Mouse (Mus musculus): ENCODE measurements around the gene Rnf111.
"Not testable (repeated sequence)": the region's sequence is repeated elsewhere in the genome, so short reads cannot be mapped to it uniquely, and the experiment has no call there.

Gene Rnf111

DNA sequence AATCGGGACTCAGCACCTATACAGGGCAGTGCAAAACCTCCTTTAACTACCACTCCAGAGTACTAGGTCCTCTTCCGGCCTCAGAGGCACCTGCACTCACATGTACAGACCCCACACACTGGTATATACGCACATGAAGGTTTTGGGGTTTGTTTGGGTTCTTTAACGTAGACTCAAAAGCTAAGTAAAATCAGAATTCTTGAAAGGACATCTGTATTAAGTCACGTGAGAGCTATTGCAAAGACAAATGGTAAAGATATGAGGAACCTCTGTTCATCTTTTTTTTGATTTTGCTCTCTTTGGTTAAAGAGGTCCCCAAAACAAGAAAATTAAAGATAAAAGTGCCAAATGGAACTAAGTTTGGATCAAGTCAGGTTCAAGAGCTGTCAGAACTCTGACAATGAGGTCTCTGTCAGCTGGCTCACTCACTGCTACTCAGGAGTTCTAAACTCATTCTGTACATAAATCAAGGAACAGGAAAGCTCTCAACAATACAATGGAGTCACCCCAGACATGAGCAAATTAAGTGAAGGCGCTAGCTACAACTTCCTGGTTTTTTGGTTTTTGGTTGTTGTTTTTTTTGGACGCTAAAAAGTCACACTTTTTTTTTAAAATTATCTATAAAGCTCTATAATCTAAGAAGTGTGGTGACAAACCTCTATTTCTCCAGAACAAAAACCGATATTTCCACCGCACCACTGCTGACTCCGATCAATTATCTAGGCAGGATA lies 1.1 kb downstream of the Rnf111 start:
- ATAC-seq (ENCODE audit: insufficient number of reproducible peaks, low FRiP score, low TSS enrichment) = no peak

DNA sequence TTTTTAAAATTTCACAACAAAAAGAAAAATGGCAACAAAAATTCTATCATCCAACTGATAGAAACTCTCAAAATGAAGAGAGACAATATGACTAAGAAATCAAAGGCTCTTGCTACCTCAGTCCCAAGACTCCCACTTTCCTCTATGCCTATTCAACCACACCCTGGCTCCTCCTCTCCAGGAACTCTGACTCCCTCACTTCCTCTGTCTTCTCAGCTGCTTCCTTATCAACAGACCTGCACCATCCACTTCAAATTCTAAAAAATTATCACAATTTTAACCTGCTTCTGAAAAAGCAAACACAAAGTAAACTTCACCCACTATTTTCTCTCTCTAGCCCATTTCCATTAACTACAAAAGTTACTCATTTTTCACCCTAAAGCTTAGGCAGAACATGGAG lies 6.5 kb downstream of the Rnf111 start:
- ATAC-seq (ENCODE audit: insufficient number of reproducible peaks, low FRiP score, low TSS enrichment) = no peak

DNA sequence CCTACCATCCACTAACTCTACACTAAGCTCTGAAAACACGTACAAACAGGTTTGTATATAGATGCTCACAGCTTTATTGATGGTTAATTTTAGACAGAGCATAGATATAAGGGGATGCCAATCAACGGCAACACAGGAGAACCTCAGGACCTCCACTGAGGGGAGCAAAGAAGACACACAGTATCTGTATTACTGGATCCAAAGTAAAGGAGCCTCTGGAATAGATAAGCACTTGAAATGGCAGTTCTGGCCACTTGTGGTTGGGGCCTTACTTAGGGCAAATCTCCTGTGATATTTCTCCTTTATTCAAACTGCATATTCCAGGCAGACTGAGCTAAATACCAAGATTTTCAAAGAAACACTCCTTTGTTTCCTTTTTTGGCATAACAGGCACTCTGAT lies 10.5 kb downstream of the Rnf111 start:
- ATAC-seq (ENCODE audit: insufficient number of reproducible peaks, low FRiP score, low TSS enrichment) = no peak

DNA sequence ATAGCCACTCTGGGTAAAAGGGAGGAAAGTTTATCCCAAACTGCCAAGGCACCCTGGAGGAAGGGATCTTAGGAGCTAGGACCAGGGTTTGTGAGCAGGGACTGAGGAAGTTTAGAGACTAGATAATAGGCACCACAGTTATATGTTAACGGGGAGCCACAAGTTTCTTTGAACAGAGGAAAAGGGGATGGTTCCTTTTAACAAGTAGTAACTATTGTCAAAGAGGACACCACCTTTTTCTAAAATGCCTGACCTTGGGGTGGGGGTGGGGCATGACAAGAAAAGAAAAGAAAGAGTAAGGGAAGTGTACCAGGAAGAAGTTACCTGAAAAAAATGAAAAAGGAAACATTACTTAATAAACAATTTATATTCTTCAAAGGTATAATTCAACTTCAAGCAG lies 12.3 kb downstream of the Rnf111 start:
- ATAC-seq (ENCODE audit: insufficient number of reproducible peaks, low FRiP score, low TSS enrichment) = no peak

DNA sequence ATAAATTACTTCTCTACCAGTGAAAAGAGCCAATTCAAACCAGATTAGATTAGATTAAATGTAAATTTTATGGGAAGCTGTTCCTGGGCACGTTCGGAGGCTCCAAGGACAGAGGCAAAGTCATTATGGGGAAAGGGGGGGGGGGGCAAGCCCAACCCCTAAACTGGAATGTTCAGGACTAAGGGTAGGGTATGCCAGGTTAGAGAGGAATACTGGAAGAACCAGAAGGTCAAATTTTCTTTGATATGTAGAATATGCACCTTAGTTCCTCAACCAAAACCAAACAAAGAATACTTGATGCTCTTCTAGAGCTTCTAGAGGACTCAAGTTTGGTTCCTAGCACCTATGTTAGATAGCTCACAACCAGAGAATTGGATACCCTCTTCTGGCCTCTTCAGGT lies 16.1 kb downstream of the Rnf111 start:
- ATAC-seq (ENCODE audit: insufficient number of reproducible peaks, low FRiP score, low TSS enrichment) = no peak

DNA sequence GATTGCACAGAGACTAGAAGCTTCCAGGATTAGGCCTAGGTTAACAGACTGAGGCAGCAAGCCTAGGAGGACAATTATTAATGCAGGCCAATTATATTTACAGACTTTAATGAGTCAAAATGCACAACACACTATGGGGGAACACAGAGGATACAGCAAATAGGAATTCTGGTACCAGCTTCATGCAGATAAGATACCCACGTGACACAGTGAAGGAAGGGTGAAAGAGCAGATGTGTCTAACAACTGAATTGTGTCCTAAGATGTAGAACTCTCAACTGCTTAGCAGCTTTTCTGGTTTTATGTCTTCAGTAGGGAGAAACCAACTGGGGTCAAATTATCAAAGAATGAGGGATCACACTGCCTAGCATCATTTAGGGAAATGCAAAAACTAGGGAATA lies 17.7 kb downstream of the Rnf111 start:
- no peak for ATAC-seq (ENCODE audit: insufficient number of reproducible peaks, low FRiP score, low TSS enrichment)

DNA sequence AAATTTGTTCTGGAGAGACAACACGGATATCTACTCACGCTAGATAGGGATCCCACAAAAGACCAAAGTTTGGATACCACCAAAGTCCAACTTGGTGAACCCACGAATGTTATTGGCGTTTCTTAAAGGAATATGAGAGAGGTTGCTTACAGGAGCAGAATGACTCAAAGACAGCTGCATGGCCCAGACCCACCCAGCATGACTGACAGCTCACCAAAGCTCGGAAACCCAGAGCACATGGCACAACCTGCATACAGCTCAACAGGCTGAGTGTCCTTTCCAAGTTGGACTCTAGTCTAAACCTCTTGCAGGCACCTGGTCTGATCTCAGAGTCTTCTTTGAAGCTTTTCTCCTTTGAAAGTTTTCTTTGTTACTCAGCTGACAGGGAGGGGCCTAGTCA lies 20.0 kb downstream of the Rnf111 start:
- no peak for ATAC-seq (ENCODE audit: insufficient number of reproducible peaks, low FRiP score, low TSS enrichment)

DNA sequence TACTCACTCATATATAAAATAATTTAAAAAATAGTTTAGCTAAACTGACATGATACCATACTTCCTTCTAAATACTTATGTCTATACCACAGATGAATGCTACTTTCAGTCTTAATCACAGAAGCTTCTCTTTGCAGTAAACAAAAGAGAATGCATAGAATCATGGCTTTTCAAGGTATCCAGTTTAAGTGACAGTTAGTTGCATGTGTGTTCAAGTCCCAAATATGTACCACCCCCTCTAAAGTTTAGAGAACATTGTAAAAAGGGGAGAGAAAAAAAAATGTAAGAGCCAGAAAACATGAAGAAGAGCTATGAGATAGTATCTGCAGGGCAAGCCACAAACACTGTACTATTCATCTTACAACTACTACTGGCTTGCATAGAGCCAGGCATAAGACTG lies 21.7 kb downstream of the Rnf111 start:
- no peak for ATAC-seq (ENCODE audit: insufficient number of reproducible peaks, low FRiP score, low TSS enrichment)

DNA sequence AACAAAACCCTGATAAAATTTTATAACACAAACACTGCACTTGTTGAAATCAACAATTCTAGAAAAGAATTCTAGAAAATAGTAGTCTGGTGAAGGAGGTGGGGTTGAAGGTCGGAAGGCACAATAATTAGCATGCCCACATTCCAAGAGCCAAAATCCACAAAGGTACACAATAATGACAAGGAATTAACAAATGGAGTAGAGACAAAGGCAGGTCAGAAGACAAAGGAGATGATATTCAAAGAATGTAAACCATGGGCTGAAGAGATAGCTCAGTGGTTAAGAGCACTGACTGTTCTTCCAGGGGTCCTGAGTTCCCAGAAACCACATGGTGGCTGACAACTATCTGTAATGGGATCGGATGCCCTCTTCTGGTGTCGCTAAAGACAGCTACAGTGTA lies 26.3 kb downstream of the Rnf111 start:
- ATAC-seq (ENCODE audit: insufficient number of reproducible peaks, low FRiP score, low TSS enrichment) = no peak

DNA sequence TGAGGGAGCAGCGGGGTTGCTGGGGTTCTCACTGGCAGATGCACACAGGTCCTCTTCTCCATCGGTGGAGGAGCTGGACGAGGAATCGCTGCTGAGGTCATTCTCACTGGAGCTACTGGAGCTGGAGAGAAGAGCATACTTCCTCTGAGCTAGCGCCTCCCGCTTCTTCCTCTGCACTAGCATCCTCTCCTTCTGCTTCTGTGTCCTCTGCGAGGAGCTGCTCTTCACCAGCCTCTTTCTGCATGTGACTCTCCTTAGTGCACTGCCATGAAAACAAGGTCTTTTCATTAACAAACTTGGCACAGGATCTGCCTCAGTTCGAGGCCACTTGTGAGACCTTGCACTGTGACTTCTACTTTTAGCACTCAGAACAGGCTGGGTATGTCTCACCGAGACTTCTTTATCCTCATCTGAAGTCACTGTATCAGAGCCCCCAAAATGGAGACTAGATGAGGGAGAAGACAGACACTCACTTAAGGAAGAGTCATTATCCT lies 27.7 kb downstream of the Rnf111 start:
- ATAC-seq (ENCODE audit: insufficient number of reproducible peaks, low FRiP score, low TSS enrichment) = no peak

DNA sequence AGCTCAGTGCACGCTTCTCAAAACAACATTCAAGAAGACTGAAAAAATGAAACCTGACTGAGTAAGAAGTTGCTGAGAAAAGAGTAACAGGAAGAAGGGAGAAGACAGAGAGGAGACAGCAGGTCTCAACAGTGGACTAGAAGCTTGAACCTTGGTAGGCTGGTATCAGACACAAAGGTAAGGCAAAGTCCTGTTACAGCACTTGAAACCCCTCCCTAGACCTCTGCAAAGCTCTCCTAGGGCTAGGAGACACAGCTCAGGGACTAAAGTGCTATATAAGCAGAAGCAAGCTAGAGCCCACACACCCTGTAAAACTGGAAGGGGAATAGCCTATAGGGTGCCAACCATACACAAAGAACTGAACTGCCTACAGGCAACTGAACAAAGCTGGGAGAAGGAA lies 30.1 kb downstream of the Rnf111 start:
- ATAC-seq (ENCODE audit: insufficient number of reproducible peaks, low FRiP score, low TSS enrichment) = no peak

DNA sequence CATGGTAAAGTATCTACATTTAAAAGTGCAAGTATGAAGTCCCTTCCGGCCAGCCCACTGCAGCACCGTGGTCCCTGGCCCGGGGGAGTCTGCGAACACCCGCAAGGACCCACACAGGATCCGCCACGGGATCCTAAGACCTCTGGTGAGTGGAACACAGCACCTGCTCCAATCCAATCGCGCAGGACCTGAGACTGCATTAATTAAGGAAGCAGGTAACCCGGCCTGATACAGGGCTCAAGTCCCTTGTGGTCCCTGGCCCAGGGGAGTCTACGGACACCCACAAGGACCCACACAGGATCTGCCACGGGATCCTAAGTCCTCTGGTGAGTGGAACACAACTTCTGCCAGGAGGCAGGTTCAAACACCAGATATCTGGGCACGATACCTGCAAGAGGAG lies 40.4 kb downstream of the Rnf111 start:
- not testable (repeated sequence) for ATAC-seq (ENCODE audit: insufficient number of reproducible peaks, low FRiP score, low TSS enrichment)

DNA sequence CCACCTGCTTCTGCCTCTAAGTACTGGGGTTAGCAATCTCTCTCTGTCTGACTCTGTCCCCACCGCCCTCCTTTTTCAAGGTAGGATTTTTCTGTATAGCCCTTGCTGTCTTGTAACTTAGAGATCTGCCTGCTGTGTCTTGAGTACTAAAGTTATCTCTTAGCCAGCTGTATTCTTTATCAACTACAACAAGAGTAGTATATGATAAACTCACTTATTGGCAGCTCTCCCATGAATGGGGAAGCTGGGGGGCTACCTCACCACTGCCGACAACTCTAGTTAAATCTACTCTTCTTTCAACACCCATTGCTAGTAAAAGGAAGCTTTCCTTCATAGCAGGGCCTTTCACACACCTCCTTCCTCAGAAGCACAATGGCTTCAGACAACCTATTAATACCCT lies 51.2 kb downstream of the Rnf111 start:
- ATAC-seq (ENCODE audit: insufficient number of reproducible peaks, low FRiP score, low TSS enrichment) = no peak

DNA sequence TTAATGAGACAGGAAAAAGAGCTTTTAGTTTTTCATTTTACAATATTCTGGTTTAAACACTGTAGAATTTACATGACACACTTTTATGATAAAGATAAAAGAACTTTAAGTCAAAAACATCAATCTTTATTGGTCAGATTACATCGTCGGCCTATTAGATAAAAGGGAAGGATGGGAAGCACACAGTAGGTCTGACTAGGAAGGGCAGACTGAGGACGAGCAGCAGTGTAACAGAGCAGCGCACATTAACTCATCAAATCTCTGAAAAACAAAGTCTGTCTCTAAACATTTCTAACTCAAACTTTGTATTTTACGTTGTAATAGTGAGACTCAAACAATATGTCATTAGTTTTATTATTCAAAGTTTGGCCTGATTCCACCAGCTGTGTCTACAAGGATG lies 54.5 kb downstream of the Rnf111 start:
- ATAC-seq (ENCODE audit: insufficient number of reproducible peaks, low FRiP score, low TSS enrichment) = no peak

DNA sequence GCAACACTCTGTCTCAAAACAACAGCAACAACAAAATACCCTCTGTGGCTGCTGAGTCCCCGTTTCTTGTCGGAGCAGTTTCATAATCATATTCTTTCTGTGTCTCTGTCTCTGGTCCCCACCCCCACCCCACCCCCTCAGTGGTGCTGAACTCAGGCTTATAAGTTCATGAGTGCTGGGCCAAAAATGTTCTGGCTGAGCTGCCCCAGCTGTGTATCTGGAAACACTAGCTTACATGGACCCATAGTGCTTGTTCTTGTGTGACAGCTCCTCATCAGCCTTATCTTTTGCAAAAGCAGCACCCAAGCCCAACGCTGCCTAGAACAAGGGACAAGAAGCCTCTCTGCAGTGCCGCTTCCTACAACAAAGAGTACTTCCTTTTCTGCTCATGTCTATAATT lies 63.6 kb downstream of the Rnf111 start:
- no peak for ATAC-seq (ENCODE audit: insufficient number of reproducible peaks, low FRiP score, low TSS enrichment)

DNA sequence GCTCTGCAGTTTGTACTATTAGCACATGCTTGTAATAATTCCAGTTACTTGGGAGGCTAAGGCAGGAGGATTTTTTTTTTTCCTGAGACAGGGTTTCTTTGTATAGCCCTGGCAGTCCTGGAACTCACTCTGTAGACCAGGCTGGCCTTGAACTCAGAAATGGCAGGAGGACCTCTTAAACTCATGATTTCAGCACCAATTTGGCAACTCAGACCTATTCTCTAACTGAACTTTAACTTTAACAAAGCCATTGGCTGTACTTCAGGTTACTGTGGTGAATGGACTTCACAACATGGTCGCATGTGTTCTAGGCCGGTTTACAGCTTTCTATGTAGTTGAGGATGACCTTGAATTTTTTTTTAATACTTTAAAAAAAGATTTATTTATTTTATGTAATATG lies 80.9 kb downstream of the Rnf111 start:
- no peak for ATAC-seq (ENCODE audit: insufficient number of reproducible peaks, low FRiP score, low TSS enrichment)

DNA sequence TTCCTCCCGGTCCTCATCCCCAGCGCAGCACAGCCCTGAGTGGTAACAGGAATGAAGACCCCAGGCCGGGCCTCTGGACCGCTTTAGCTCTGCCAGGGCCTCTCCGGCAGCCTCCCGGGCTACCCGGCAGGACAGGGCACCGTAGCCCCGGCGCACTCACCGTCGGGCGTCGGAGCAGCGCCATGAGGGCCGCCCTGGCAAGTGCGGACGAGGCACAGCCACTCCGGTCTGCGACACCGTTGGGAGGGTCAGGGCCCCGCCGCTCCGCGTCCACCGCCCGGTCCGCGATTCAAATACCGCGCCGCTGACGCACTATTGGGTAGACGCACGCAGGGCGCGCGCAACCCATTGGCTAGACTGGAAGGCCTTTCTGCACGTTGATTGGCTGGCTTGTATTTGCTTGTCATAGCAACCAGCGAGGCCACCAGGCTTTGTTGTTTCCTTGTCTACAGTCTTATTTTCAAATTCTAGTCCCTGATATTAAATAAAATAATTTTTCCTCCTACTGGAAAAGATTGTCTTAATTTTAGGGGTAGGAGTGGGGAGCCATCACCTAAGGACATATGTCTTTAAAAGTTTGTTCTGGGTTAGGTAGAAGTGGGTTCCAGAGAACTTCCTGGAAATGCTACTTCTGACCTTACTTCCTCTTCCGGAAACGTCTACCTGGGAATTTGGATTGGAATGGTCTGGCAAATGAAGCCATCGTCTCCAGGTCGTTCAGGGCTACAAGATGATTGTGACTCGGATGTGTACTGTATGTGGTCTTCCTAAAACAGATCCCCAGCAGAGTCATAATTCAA lies 82.1 kb downstream of the Rnf111 start, which contains the start of gene Ccnb2:
TSS of gene Ccnb2 (minus strand) at position 291 of the 800 bp plus-strand sequence.
- peak; percentile 72; the same call in 1 of the 2 replicates for ATAC-seq (ENCODE audit: insufficient number of reproducible peaks, low FRiP score, low TSS enrichment)

DNA sequence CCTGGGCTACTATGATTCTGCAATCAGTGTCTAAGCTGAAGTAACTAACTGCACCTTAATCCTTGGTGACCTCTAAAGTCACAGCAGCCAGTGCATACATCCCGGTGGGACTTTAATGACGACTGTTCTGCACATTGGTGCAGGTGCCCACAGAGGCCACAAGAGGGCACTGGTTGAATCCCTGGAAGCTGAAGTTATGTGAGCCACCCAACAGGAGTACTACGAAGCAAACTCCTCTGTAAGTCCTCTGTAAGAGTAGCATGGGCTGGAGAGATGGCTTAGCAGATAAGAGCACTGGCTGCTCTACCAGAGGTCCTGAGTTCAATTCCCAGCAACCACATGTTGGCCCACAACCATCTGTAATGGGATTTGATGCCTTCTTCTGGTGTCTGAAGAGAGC lies 87.1 kb downstream of the Rnf111 start:
- no peak for ATAC-seq (ENCODE audit: insufficient number of reproducible peaks, low FRiP score, low TSS enrichment)

DNA sequence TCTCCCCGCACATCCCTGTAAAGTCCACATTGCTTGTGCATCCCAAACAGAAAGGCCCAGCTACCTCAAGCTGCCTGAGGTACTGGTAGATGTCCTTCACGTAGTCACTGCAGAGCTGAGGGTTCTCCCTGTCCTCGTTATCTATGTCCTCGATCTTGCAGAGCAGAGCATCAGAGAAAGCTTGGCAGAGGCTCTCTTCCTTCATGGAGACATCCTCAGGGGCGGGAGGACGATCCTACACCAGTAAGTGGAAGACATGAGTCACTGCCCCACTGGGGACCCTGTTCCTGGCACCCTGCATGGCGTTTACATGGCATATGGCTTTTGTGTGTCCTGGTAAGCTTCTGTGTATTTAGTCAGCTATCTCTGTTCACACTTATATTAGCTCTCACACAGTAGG lies 90.5 kb downstream of the Rnf111 start:
- no peak for ATAC-seq (ENCODE audit: insufficient number of reproducible peaks, low FRiP score, low TSS enrichment)

DNA sequence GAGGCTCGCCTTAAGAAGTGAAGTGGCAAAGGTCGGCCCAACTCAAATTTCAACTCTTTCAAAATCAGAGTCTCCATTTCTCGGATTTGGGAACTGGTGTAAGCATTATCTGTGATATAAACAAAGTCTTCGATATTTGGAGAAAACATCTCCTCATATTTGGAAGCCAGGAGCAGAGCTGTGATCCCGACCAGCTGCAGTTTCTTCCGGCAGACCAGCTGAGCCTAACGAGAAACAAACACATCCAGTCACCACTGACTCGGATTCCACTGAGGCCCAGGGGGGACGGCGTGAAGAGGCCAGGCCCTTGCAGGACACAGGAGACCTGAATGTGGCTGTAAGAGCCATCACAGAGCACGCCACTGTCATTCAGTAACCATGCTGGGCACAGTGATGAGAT lies 92.9 kb downstream of the Rnf111 start:
- no peak for ATAC-seq (ENCODE audit: insufficient number of reproducible peaks, low FRiP score, low TSS enrichment)

DNA sequence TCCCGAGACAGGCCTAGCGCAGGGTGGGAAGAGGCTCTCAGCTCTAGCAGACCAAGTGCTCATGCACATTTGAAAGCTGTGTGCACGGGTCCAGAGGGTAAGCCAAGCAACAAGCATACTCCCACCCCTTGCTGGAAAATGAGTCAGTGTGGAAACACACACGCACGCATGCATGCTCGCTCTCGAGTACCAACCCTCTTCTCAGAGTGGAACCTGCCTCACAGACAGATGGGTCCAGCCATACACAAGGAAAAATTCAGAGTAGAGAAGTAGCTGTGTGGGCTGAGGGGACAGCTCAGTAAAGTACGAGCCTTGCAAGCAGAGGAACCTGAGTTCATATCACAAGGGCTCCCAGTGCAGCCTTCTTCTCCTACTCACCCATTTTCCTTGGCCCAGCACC lies 93.8 kb downstream of the Rnf111 start:
- no peak for ATAC-seq (ENCODE audit: insufficient number of reproducible peaks, low FRiP score, low TSS enrichment)

DNA sequence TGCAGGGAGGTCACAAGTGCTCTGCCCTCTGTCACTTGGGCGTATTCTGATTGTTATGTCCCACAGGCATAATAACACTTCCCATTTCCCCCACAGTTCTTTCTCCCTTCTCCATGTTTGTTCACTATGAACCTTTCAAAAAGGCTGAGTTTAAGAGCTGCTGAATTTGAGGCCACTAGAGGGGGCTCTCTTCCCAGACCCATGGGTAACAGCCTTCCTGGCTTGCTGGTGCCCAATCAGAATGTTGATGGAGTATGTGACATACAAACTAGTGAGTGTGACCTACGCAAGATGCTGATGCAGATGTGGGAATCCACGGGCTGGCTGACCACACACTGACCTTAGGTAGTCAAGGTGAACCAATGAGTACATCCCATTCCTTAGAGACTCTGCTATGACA lies 94.7 kb downstream of the Rnf111 start:
- no peak for ATAC-seq (ENCODE audit: insufficient number of reproducible peaks, low FRiP score, low TSS enrichment)
